Mouse (Mus musculus) cerebellum, adult (tissue): ENCODE data around the gene Ggta1.
"Not testable (repeated sequence)": the region's sequence is repeated elsewhere in the genome, so short reads cannot be mapped to it uniquely, and the experiment has no call there.

Experiments
- ATAC-seq: cut with Nextera tagmentation; 2 replicates; pipeline ENCODE4 v1.9.2; 2017; ENCODE audit warnings: mild to moderate bottlenecking, moderate library complexity, mixed read lengths; ENCODE audit not compliant: insufficient number of reproducible peaks, low FRiP score, low TSS enrichment

The Ggta1 gene

DNA sequence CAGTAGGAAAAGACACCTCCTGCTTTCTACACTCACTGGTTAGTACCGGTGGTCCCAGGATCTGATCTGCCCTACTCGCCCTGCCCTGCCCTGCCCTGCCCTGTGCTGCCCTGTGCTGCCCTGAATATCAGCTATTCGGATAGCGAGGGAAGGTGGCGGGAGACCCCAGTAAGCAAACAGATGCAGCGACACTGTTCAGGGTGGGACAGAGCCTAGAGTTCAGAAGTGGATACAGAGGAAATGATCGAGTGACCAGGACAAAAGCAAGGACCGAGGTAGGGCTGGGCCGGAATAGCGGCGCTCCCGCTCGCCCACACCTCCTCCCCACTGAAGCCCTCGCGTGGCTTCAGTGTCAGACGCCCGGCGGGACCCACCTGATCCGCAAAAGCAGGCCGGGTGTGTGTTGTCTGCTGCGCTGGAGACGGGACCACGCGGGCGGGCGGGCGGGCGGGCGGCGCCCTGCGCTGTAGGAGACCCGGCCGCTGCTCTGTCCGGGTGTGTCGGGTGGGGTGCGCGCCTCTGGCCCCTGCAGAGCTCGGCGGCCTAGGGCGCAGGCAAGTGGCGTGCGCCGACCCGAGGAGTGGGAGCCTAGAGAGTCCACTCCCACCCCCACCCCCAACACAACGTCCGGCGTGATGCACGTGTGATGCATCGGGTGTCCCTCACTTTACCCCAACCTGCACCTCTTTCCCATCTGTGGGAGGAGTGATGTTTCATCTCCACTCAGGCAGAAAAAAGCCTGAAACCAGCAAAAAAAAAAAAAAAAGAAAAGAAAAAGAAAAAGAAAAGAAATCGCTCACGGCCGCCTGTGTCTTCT is 852 bp downstream of the Ggta1 start:
- ATAC-seq, result no peak

DNA sequence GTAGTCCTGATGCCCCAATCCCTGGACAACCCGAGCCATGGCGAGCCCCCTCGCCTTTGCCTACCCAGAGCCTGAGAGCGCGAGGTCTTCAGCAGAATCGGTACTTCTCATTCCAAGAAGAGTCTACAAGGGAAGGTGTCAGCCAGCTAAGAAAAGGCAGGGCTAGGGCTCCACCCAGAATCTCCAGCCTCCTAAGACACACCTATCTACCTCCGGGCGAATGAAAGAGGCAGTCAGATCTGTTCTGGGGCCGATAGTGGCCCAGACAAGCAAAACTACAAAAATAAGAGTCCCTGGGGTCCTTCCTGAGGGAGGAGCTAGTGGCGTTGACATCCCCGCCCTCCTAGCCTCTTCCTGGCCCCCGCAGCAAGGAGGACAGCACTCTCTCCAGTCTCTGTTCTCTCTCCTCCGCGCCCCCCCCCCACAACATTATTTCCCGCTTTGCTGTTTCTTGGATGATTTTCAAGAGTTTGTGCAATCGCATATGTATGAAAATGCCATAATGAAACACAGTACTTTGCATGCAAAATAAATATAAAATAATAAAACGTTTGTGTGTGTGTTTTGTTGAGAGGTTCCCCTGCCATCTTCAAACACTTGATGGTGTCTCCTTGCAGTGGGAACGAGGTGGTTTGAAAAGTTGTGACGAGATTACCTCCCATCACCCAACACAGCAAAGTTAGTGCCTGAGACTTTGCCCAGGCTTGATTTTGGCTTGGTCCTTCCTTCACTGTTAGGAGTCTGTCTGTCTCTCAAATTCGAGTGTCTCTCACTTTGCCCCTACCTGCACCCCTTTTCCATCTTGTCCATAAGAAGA is 1.7 kb downstream of the Ggta1 start:
- no peak for ATAC-seq

DNA sequence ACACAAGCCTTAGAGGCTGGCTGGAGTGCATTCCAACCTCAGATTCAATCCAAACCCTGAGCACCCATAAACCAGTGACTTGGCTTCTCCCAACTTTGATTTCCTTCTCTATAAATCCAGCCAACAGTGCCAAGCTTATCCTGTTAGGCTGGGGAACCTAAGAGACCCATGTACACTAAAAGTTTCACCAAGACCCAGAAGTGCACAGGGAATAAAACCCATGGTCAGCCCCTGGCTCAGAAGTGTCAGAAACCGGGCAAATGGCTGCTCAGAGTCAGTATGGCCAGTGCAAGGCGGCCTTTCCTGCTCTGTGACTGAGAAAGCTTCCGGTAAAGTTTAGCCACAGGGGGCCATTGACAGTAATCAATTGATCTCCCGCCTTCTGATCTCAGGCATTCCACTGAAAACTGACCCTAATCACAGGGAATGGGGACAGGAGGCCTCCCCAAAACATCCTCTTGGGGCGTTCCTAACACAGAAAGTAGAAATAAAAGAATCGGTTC is 2.6 kb downstream of the Ggta1 start:
- no peak for ATAC-seq

DNA sequence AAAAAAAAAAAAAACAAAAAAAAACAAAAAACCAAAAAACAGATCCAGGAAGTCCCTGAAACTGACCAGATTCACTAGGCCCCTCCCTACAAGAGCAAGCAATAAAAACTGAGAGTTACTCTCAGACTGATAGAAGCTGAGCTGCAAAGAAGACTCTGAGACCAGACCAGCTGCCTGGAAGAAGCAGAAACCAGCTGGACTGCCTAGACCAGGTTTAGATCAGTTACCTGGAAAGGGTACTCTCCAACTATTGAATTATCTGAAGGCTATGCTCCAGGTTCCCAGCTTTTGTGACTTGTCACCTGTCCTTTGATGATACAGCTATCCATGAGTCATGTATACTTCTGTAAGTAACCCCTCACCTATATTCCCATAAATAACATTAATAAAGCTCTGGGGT is 3.7 kb downstream of the Ggta1 start:
- ATAC-seq, result no peak

DNA sequence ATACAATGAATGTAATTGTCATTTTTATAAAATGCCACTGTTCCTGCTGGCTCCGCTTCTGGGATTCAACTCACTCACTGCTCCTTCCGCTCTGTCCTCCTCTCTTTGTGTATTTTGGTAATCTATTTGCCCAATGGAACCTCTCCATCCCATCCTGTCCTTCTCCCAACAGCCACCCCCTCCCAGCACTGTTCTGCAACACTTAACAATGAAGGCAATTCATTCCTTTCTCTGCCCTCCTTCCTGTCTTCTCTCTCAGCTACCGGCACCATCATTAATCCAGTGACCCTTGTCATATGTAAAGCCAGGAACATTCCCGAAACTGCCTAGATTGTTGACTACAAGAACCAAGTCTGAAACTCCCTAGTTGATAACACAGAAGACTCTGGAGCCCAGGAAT is 4.6 kb downstream of the Ggta1 start:
- no peak for ATAC-seq

DNA sequence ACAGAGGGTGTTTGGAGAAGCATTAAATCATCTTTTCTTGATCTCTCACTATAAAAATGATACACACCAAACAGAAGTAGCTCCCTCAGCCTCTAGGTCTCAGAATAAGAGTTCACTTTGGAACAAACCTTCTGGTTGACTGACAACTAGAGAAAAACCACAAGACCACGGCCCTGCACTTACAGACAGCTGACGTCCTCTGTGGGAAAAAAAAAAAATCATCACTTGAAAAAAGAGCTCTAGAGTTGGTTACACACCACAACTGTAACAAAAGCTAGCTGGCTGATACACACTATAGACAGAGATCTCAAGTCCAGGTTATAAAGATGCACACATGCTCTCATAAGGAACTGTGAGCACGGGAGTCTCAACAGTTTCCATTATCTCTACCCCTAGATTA is 9.3 kb downstream of the Ggta1 start:
- no peak for ATAC-seq

DNA sequence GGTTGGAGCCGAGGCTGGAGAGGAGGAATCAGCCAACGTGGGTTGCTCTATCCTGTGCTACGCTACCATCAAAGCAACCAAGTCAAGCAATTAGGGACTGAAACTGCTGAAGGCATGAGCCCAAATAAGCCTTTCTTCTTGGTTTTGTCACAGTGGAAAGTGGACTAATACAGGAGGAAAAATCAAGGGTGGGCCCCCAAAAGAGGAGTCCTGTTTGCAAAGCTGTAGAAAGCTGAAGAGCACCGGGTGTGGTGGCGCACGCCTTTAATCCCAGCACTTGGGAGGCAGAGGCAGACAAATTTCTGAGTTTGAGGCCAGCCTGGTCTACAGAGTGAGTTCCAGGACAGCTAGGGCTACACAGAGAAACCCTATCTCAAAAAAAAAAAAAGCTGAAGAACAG is 10.3 kb downstream of the Ggta1 start:
- ATAC-seq, result not testable (repeated sequence)

DNA sequence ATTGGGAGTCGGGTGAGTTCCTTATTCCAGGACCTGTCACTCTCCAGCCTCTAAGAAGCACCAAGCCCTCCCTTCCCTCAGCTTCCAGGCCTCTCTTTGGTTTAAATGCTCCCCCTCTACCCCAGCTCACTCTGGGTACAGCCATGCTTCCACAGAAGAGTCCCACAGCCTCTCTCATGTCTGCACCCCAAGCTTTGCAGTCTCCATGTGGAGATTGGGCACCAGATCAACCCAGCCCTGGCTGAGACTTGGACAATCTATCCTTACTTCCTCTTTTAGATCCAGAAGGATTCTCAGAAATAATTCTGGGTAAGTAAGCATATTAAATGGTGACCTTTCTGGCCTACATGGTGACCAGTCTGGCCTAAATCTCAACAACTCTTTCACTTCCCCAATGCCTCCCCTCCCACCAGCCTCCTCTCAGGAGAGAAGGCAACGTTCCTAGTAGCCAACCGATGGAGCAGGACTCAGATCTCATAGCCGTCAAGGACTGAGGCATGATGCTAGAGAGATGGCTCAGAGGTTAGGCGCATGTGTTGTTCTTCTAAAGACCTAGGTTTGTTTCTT is 11.5 kb downstream of the Ggta1 start:
- no peak for ATAC-seq

DNA sequence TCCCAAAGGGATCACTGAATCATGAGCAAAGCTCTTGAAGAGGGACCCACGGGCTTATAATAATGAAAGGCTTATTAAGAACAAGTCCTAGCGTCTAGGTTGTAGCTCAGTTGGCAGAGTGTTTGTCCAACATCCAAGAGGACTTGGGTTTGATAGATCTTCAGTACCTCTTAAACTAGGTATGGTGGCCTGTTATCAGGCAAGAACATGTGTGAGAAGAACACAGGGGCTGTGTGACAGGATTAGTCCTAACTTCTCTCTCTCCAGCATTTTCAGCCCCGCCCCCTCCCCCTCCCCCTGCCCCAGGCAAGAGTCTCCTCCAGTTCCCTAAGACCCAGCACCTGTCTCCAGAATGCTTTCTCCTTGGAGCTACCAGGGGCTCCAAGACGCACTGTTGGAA is 12.2 kb downstream of the Ggta1 start:
- no peak for ATAC-seq

DNA sequence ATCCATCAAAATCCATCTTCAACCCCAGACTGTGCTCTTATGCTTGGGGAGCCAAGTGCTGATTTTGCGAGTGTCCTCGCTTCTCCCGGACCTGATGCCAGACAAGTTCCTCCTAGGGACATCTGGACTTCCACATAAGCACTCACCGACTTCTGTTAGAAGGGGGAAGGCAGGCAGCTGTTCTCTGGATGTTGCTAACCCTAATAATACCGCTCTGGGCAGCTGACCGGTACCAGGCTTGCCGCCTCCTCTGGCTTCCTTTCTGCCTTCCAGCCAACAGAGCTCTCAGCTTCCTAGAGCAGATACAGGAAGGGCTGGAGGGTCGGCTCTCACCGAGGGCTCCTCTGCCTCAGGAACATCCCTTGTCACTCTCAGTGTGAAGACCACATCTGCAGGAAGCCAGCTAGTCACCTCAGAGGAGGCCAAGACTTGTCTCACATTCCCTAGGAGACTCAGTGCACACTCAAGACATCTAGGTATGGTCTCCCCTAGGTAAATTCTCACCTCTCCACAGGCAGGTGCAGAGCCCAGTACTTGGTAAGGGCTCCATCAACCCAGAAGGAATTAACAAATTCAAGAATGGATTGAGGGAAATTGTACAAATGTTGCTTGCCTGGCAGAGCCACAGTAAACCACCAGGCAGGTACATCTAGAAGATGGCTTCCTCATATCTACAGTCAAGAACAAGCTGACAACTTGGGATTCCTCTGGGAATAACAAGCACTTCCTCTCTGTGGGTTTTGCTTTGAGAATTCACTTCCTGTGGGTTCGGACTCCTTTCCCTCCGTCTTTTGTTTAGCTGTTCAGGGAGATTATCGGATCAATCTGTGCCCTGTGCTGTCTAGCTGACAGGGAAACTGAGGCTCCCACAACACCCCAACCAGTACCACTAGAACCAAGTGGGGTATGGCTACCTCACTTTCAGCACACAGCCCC is 13.1 kb downstream of the Ggta1 start:
- ATAC-seq, result no peak

DNA sequence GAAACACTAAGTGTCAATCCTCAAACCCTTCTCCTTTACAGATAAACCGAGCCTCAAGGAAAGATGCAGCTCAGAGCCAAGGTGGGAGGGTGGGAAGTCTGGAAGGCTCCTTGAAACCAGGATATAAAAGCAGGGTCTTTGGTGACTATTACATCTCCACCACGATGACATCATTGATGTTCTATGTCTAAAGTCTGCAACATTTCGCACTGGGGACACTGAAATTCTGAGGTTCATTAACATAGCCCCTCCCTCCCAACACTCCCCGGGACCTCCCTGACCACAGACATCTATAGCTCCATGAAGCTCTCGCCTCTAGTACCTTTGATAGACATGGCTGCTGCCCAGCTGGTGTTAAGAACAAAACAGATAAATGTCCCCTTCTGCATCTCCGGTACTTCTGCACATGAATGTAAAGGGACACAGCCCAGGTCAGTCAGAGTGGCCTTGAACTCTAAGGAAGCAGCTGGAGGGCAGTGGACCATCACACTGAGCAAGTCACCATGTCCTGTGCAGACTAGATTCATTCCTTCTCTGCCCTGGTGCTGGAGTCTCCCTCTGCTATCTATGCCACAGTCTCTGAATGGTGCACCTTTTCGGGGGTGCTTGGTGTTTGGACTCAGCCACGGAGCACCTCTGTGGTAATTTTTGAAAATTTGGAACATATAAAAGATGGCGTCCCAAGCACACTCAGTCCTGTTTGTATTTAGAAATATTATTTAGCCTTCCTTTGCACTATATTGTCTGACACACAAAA is 13.9 kb downstream of the Ggta1 start:
- ATAC-seq, result no peak

DNA sequence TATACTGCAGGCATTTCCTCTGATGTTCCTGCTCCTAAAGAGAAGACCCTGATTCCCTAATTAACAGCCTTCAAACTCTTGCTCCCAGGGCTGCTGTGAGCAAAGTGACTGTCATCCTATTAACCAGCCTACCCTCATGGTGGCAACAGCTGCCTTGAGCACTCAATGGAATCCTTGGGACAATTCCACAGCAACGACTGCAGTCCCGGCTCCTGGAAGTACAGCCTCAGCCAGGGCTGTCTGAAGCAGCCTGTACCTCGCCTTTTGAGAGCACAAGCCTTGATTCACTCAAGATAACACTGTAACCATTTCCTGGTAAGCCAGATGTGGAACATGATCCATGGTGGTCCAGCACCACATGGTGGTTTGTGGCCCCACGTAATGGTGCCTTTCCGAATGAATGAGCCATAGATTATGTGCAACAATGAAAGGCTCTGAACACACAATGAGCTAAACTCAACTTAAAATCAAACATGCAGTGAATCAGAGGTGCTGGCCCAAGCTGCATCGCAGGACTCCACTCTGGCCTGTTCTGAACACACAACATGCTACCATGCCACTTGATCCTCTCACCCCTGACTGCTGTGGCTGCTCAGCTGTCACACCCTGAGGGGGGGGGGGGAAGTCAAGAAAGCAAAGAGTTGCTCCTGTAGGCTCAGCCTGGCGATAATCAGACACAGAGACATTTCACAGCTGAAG is 14.7 kb downstream of the Ggta1 start:
- ATAC-seq, result no peak

DNA sequence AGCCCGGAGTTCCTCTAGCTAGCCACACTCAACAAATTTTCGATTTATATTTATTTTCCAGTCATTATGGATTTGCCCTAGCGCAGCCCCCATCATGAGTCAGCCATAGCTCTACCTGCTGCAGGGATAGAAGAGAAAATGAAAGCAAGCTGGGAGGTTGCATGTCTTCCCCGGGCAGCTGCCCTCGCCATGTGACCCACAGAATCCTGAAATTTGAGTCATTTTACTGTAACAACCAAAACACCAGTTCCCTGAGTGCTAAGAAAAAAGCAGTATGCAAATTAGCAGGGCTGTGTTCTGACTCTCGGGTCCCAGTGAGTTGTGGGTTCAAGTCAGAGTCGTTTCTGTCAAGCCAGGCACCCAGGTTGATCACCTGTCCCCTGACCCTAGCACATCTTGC is 15.6 kb downstream of the Ggta1 start:
- no peak for ATAC-seq

DNA sequence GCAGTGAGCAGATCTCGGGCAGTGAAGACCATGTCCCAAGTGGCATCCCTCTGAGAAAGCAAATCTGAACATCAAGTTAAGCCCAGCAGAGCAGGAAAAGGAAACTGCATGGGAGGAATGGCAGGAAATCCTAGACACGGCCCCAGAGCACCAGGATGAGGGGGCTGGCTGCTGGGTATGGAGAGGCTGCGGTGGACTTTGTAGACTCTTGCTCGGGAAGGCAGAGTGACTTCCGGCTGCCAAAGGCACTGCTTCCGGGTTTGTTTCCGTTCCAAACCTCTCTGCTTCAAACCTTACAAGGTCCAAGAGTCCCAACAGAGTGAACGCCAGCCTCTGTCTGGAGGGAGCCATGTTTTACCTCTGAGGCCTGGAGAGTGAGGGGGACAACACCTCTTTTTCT is 16.2 kb downstream of the Ggta1 start:
- ATAC-seq, result no peak

DNA sequence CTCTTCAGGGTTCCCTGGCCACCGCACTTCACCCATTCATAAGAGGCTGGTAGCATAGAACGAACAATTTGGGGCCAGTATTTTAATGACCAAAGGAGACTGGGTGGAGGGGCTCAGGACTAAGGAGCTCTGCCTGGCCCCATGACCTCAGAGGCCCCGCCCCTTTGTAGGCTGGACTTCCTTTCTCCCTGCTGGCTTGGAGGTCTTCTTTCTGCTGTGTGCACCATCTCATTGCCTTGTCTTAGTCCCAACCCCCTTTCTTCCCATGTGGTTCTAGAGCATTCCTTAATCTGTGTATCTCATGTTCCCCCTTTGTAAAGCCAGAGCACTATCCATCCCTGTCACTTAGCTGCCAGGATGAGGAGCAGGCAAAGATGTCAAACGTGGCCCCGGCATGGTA is 16.7 kb downstream of the Ggta1 start:
- ATAC-seq, result no peak

DNA sequence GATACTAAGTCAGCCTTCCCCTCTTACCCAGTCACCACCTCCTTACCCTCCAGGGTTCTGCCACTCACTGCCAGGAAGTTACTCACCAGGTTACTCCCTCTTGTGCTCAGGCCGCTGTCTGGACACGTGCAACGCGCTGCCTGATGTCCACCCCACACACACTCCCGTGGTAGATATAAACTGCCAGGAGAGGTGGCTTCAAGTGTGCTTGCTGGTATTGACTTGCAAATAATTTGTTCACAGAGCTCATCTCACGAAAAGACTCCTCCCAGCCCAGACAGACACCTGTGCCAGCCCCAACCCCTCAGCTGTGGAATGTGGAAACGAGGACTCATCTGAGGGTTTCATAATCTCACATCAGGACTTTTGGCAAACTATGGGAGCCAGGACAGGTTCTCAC is 17.4 kb downstream of the Ggta1 start:
- no peak for ATAC-seq

DNA sequence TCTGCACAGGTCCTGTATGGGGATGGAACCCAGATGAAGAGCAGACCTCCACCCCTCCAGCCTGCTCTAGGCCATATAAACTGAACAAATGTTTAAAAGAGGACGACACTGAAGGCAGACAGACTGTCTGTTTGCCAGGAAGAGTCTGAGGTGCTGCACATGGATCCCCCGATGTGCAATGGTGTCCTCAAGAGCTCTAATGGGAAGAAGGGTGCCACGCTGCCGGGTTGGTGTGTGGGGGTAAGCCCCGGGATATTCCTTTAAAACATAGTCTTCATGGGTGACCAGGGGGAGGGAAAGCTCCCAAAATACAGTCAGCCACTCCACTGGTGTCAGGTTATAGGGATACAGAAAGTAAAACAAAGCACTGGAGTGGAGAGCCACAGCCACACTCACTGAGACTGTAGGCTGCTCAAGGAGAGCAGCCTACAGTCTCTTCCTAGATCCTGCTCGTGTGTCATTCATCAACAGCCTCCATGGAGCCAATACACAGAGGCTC is 18.2 kb downstream of the Ggta1 start:
- no peak for ATAC-seq

DNA sequence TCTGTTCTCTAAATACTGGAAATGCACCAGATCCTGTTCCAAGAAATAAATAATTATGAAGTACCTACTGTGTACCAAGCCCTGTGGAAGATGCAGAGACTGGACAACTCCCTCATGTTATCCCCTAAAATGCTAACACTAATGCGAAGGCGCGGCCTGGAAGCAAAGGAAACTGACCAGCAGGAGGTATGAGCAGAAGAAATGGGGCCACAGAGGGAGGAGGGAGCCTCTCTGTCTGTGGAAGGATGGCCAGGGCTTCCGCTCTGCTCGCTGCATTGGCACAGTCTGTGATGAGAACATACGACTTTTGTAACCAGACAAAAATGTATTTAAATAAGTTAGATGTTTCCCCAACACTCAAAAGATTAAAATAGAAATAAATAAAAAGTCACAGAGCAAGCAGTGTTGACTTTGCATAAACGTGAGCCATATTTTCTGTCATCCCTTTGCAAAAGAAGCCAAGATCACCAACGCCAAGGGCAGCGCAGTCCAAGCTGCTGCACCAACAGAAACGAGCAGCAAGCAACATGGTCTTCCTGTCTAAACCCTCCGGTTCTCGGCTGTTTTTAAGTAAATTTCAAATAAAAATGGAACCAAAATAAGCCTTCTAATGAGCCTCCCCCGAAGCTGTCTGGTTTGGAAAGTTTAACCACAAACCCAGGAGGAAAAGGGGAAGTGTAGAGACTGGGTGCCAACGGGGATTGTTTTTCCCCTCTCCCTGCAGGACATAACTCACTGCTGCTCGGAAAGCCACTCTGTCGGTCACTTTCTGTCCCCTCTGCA is 18.9 kb downstream of the Ggta1 start:
- 0 out of 2 replicates have a peak, but pooled peaks have one; percentile 47 for ATAC-seq
